Mouse (Mus musculus) heart, adult 2 months (tissue): ENCODE measurements at regions not wholly inside any gene's neighbourhood (a gene's known extent, or its start where the extent isn't known, plus 50 kb on each side); places are given as distances from the start of the nearest gene placed in this dataset.

Experiments
- CTCF ChIP-seq: fragments of 200-600 bp; IDR thresholded peaks from 2 replicates; pipeline ENCODE4 v1.8.1; 2022; ENCODE audit warnings: antibody characterized with exemption, mild to moderate bottlenecking, moderate library complexity
- EP300 ChIP-seq: fragments of 200-500 bp; IDR thresholded peaks from 2 replicates; pipeline ENCODE4 v1.6.1; 2011; ENCODE audit warnings: low read depth, low read length, control low read depth; ENCODE audit not compliant: insufficient read depth
- POLR2A ChIP-seq: fragments of 200-500 bp; IDR thresholded peaks from 2 replicates; pipeline ENCODE4 v1.6.1; 2011; ENCODE audit warnings: mild to moderate bottlenecking, low read depth, low read length, control low read depth; ENCODE audit not compliant: insufficient read depth

GRCm38 (mm10) chr15:61398829-61399228, 476.0 kb upstream of the A1bg start:
- TF ChIP-seq CTCF = no peak
- no peak for TF ChIP-seq EP300
- TF ChIP-seq POLR2A = no peak
